Mouse (Mus musculus): ENCODE measurements at regions not wholly inside any gene's neighbourhood (a gene's known extent, or its start where the extent isn't known, plus 50 kb on each side); places are given as distances from the start of the nearest gene placed in this dataset.
A peak's percentile ranks its signal among the peaks of the same experiment; 100 is the strongest.

GRCm38 (mm10) chr8:34756916-34757315, 645.4 kb upstream of the Gm10131 start:
- ATAC-seq (replicated peaks in 1 of 2; ENCODE audit: insufficient read depth in 1 of 2, low FRiP score in 2 of 2, low TSS enrichment in 1 of 2, low read depth in 1 of 2, poor library complexity in 2 of 2, severe bottlenecking in 2 of 2): no peak

- ATAC-seq (replicated peaks in 1 of 2; ENCODE audit: insufficient read depth in 1 of 2, low FRiP score in 2 of 2, low TSS enrichment in 1 of 2, low read depth in 1 of 2, poor library complexity in 2 of 2, severe bottlenecking in 2 of 2): no peak
These were observed 644.6 kb upstream of the Gm10131 start for GRCm38 (mm10) chr8:34756171-34756570.

GRCm38 (mm10) chr8:34755480-34755879, 643.9 kb upstream of the Gm10131 start:
- ATAC-seq (replicated peaks in 1 of 2; ENCODE audit: insufficient read depth in 1 of 2, low FRiP score in 2 of 2, low TSS enrichment in 1 of 2, low read depth in 1 of 2, poor library complexity in 2 of 2, severe bottlenecking in 2 of 2): no peak

- ATAC-seq (replicated peaks in 1 of 2; ENCODE audit: insufficient read depth in 1 of 2, low FRiP score in 2 of 2, low TSS enrichment in 1 of 2, low read depth in 1 of 2, poor library complexity in 2 of 2, severe bottlenecking in 2 of 2): no peak
These were observed 641.5 kb upstream of the Gm10131 start for GRCm38 (mm10) chr8:34753046-34753445.

GRCm38 (mm10) chr8:34748521-34748920, 637.0 kb upstream of the Gm10131 start:
- no peak for ATAC-seq (replicated peaks in 1 of 2; ENCODE audit: insufficient read depth in 1 of 2, low FRiP score in 2 of 2, low TSS enrichment in 1 of 2, low read depth in 1 of 2, poor library complexity in 2 of 2, severe bottlenecking in 2 of 2)

- ATAC-seq (replicated peaks in 1 of 2; ENCODE audit: insufficient read depth in 1 of 2, low FRiP score in 2 of 2, low TSS enrichment in 1 of 2, low read depth in 1 of 2, poor library complexity in 2 of 2, severe bottlenecking in 2 of 2): no peak
These were observed 634.2 kb upstream of the Gm10131 start for GRCm38 (mm10) chr8:34745706-34746105.

- ATAC-seq (replicated peaks in 1 of 2; ENCODE audit: insufficient read depth in 1 of 2, low FRiP score in 2 of 2, low TSS enrichment in 1 of 2, low read depth in 1 of 2, poor library complexity in 2 of 2, severe bottlenecking in 2 of 2): no peak
These were observed 633.1 kb upstream of the Gm10131 start for GRCm38 (mm10) chr8:34744682-34745081.

- ATAC-seq (replicated peaks in 1 of 2; ENCODE audit: insufficient read depth in 1 of 2, low FRiP score in 2 of 2, low TSS enrichment in 1 of 2, low read depth in 1 of 2, poor library complexity in 2 of 2, severe bottlenecking in 2 of 2): no peak
These were observed 632.6 kb upstream of the Gm10131 start for GRCm38 (mm10) chr8:34744179-34744578.

GRCm38 (mm10) chr8:34743137-34743536, 631.6 kb upstream of the Gm10131 start:
- ATAC-seq (replicated peaks in 1 of 2; ENCODE audit: insufficient read depth in 1 of 2, low FRiP score in 2 of 2, low TSS enrichment in 1 of 2, low read depth in 1 of 2, poor library complexity in 2 of 2, severe bottlenecking in 2 of 2): no peak

- no peak for ATAC-seq (replicated peaks in 1 of 2; ENCODE audit: insufficient read depth in 1 of 2, low FRiP score in 2 of 2, low TSS enrichment in 1 of 2, low read depth in 1 of 2, poor library complexity in 2 of 2, severe bottlenecking in 2 of 2)
These were observed 629.3 kb upstream of the Gm10131 start for GRCm38 (mm10) chr8:34740836-34741235.

- peak; percentile 25 to 53; a peak in 3 of 4 replicates for ATAC-seq (replicated peaks in 1 of 2; ENCODE audit: insufficient read depth in 1 of 2, low FRiP score in 2 of 2, low TSS enrichment in 1 of 2, low read depth in 1 of 2, poor library complexity in 2 of 2, severe bottlenecking in 2 of 2)
These were observed 628.6 kb upstream of the Gm10131 start for GRCm38 (mm10) chr8:34739836-34740804.

GRCm38 (mm10) chr8:34736214-34736613, 624.7 kb upstream of the Gm10131 start:
- ATAC-seq (replicated peaks in 1 of 2; ENCODE audit: insufficient read depth in 1 of 2, low FRiP score in 2 of 2, low TSS enrichment in 1 of 2, low read depth in 1 of 2, poor library complexity in 2 of 2, severe bottlenecking in 2 of 2): no peak

- ATAC-seq (replicated peaks in 1 of 2; ENCODE audit: insufficient read depth in 1 of 2, low FRiP score in 2 of 2, low TSS enrichment in 1 of 2, low read depth in 1 of 2, poor library complexity in 2 of 2, severe bottlenecking in 2 of 2): no peak
These were observed 623.5 kb upstream of the Gm10131 start for GRCm38 (mm10) chr8:34735006-34735405.

- ATAC-seq (replicated peaks in 1 of 2; ENCODE audit: insufficient read depth in 1 of 2, low FRiP score in 2 of 2, low TSS enrichment in 1 of 2, low read depth in 1 of 2, poor library complexity in 2 of 2, severe bottlenecking in 2 of 2): no peak
These were observed 621.3 kb upstream of the Gm10131 start for GRCm38 (mm10) chr8:34732808-34733207.

GRCm38 (mm10) chr8:34732362-34732761, 620.8 kb upstream of the Gm10131 start:
- ATAC-seq (replicated peaks in 1 of 2; ENCODE audit: insufficient read depth in 1 of 2, low FRiP score in 2 of 2, low TSS enrichment in 1 of 2, low read depth in 1 of 2, poor library complexity in 2 of 2, severe bottlenecking in 2 of 2): peak; percentile 67 to 75

- ATAC-seq (replicated peaks in 1 of 2; ENCODE audit: insufficient read depth in 1 of 2, low FRiP score in 2 of 2, low TSS enrichment in 1 of 2, low read depth in 1 of 2, poor library complexity in 2 of 2, severe bottlenecking in 2 of 2): no peak
These were observed 619.8 kb upstream of the Gm10131 start for GRCm38 (mm10) chr8:34731096-34731999.

GRCm38 (mm10) chr8:34729585-34729984, 618.0 kb upstream of the Gm10131 start:
- peak; percentile 43 to 44; a peak in 1 of 4 replicates for ATAC-seq (replicated peaks in 1 of 2; ENCODE audit: insufficient read depth in 1 of 2, low FRiP score in 2 of 2, low TSS enrichment in 1 of 2, low read depth in 1 of 2, poor library complexity in 2 of 2, severe bottlenecking in 2 of 2)

- ATAC-seq (replicated peaks in 1 of 2; ENCODE audit: insufficient read depth in 1 of 2, low FRiP score in 2 of 2, low TSS enrichment in 1 of 2, low read depth in 1 of 2, poor library complexity in 2 of 2, severe bottlenecking in 2 of 2): no peak
These were observed 616.2 kb upstream of the Gm10131 start for GRCm38 (mm10) chr8:34727699-34728098.

All from hematopoietic stem cell, adult 5-6 weeks (primary cell).